In genomic region chr5:35596169-35597160, GRCm38 (mm10) we compare ENCODE assay signal across 14 mouse cellular contexts. TPM values are rescaled to one million over a fixed set of nuclear protein-coding genes. Genes with fewer than 3 reads are reported as not detected.
DNase-seq lines count a peak whose midpoint lies in the region; ATAC-seq and TF ChIP-seq lines count a peak whose summit lies in the region.
"Had no signal": no experiment of that assay in that cellular context is flagged by ENCODE, and none has a peak within 500 bp of the region (broad histone marks: within the 10 kb centered on the region; RNA-seq: fewer than 3 reads in every experiment).

No protein-coding gene starts in this region.

- no peak for DNase-seq in forebrain, postnatal 0 days
- DNase-seq in 416B (ENCODE audit: low read depth): peak; percentile 25
- peak; percentile 39 for DNase-seq in lung, embryonic 14.5 days
- peak; percentile 73 for DNase-seq in lung, postnatal 36 days
- DNase-seq in cerebellum, postnatal 14 days: no peak
- no peak for DNase-seq in cerebellum, adult 9-11 months
- no peak for DNase-seq in natural killer cell, adult 2 months (ENCODE audit: low spot score in 2 of 2)

- H3K4me1 ChIP-seq in forebrain, postnatal 0 days (ENCODE audit: insufficient read depth): no peaks in the 10 kb centered on the region
- H3K4me1 ChIP-seq in forebrain, embryonic 15.5 days: no peaks in the 10 kb centered on the region
- H3K4me1 ChIP-seq in lung, embryonic 14.5 days (ENCODE audit: insufficient read depth): no peaks in the 10 kb centered on the region
- H3K4me1 ChIP-seq: limb, embryonic 12.5 days; liver, embryonic 13.5 days had no signal

- H3K9me3 ChIP-seq in forebrain, postnatal 0 days (ENCODE audit: low read length): no peaks in the 10 kb centered on the region
- no peaks in the 10 kb centered on the region for H3K9me3 ChIP-seq in forebrain, embryonic 15.5 days
- no peaks in the 10 kb centered on the region for H3K9me3 ChIP-seq in lung, embryonic 14.5 days (ENCODE audit: low read depth, low read length)
- H3K9me3 ChIP-seq: heart, embryonic 15.5 days; liver, embryonic 13.5 days had no signal

- no peak overlapping the region for H3K9ac ChIP-seq in forebrain, postnatal 0 days
- H3K9ac ChIP-seq in forebrain, embryonic 15.5 days (replicated peaks): no peak overlapping the region
- no peak overlapping the region for H3K9ac ChIP-seq in lung, embryonic 14.5 days
- H3K9ac ChIP-seq: heart, embryonic 15.5 days; limb, embryonic 12.5 days; liver, embryonic 13.5 days had no signal

- WGBS in forebrain, postnatal 0 days: 87% methylated on average over 18 of the region's 18 CpGs
- 89% methylated on average over 18 of the region's 18 CpGs for WGBS in forebrain, embryonic 15.5 days
- 50% methylated on average over 18 of the region's 18 CpGs for WGBS in lung, embryonic 14.5 days

- H3K4me2 ChIP-seq in forebrain, postnatal 0 days (ENCODE audit: low read depth): no peak overlapping the region
- no peak overlapping the region for H3K4me2 ChIP-seq in forebrain, embryonic 15.5 days (replicated peaks)
- H3K4me2 ChIP-seq in lung, embryonic 14.5 days: no peak overlapping the region
- H3K4me2 ChIP-seq: heart, embryonic 15.5 days; limb, embryonic 12.5 days; liver, embryonic 13.5 days had no signal

- no peaks in the 10 kb centered on the region for H3K27me3 ChIP-seq in forebrain, postnatal 0 days (ENCODE audit: insufficient read depth, low read length)
- no peaks in the 10 kb centered on the region for H3K27me3 ChIP-seq in forebrain, embryonic 15.5 days
- H3K27me3 ChIP-seq in lung, embryonic 14.5 days (ENCODE audit: insufficient read depth, low read length): no peaks in the 10 kb centered on the region
- H3K27me3 ChIP-seq: heart, embryonic 15.5 days; limb, embryonic 12.5 days; liver, embryonic 13.5 days; megakaryocyte, embryonic 14.5 days had no signal

- ATAC-seq in forebrain, postnatal 0 days: 0 out of 2 replicates have a peak, but pooled peaks have one; percentile 16
- ATAC-seq in forebrain, embryonic 15.5 days (replicated peaks): no peak
- ATAC-seq in lung, embryonic 14.5 days (ENCODE audit: insufficient read depth): peak; percentile 71
- ATAC-seq: activated CD4-positive, CD25-positive, alpha-beta regulatory T cell, adult 4 months had no signal

- H3K36me3 ChIP-seq in forebrain, postnatal 0 days (ENCODE audit: insufficient read depth): peaks cover 71% of the 10 kb centered on the region
- H3K36me3 ChIP-seq in forebrain, embryonic 15.5 days: peaks cover 58% of the 10 kb centered on the region
- peaks cover 14% of the 10 kb centered on the region; the same call in 1 of the 2 replicates for H3K36me3 ChIP-seq in lung, embryonic 14.5 days (ENCODE audit: insufficient read depth)

- no peak overlapping the region for H3K27ac ChIP-seq in forebrain, postnatal 0 days (ENCODE audit: low read depth, low read length)
- no peak overlapping the region for H3K27ac ChIP-seq in forebrain, embryonic 15.5 days (replicated peaks)
- H3K27ac ChIP-seq in lung, embryonic 14.5 days (ENCODE audit: low read depth): no peak overlapping the region
- H3K27ac ChIP-seq: heart, embryonic 15.5 days; layer of hippocampus, adult 2 months; limb, embryonic 12.5 days; liver, embryonic 13.5 days had no signal

- H3K4me3 ChIP-seq in forebrain, postnatal 0 days (ENCODE audit: low read depth, low read length): no peak overlapping the region
- no peak overlapping the region for H3K4me3 ChIP-seq in forebrain, embryonic 15.5 days
- no peak overlapping the region for H3K4me3 ChIP-seq in lung, embryonic 14.5 days (ENCODE audit: low read depth, low read length)
- H3K4me3 ChIP-seq: heart, embryonic 15.5 days; layer of hippocampus, adult 2 months; limb, embryonic 12.5 days; liver, embryonic 13.5 days; megakaryocyte, embryonic 14.5 days had no signal

- no peak for TF ChIP-seq CTCF in forebrain, postnatal 0 days (IDR thresholded peaks at IDR 0.05; ENCODE audit: low read depth)
- no peak for TF ChIP-seq CTCF in lung, embryonic 14.5 days (IDR thresholded peaks at IDR 0.05; ENCODE audit: low read depth)

RNA-seq across cellular contexts. Expression of gene Acox3, which starts 13.6 kb away (rescaled TPM):
- 18.3 and 32.1 TPM in 2 replicates for total RNA-seq in forebrain, postnatal 0 days (2014; rRNA removed)
- 12.5 and 13.4 TPM in 2 replicates for polyA plus RNA-seq in forebrain, postnatal 0 days (2015; fragmentation: Nextera tagmentation; extraction: Ambion mirVana)
- polyA plus RNA-seq in forebrain, embryonic 15.5 days (2015; fragmentation: Nextera tagmentation; extraction: Ambion mirVana): 14.0 and 15.5 TPM in 2 replicates
- 13.8 and 13.9 TPM in 2 replicates for polyA plus RNA-seq in lung, embryonic 14.5 days (2014; fragmentation: Nextera tagmentation; extraction: Ambion mirVana)

RNA-seq across cellular contexts. Expression of gene Trmt44, which starts 21.6 kb away (rescaled TPM):
- 10.6 and 12.3 TPM in 2 replicates for total RNA-seq in forebrain, postnatal 0 days (2014; rRNA removed)
- polyA plus RNA-seq in forebrain, postnatal 0 days (2015; fragmentation: Nextera tagmentation; extraction: Ambion mirVana): 2.7 and 3.5 TPM in 2 replicates
- polyA plus RNA-seq in forebrain, embryonic 15.5 days (2015; fragmentation: Nextera tagmentation; extraction: Ambion mirVana): 8.3 and 8.7 TPM in 2 replicates
- 8.8 and 9.3 TPM in 2 replicates for polyA plus RNA-seq in lung, embryonic 14.5 days (2014; fragmentation: Nextera tagmentation; extraction: Ambion mirVana)

Comparison
In these comparisons a context has a peak if more than half of its experiments do, and no peak if none do; other contexts are left out.
1. DNase-seq: peak in 416B (single experiment), lung, embryonic 14.5 days (single experiment) and lung, postnatal 36 days (single experiment); none in forebrain, postnatal 0 days (single experiment), cerebellum, postnatal 14 days (0 of 2), cerebellum, adult 9-11 months (single experiment) and natural killer cell, adult 2 months (0 of 2).